Mouse (Mus musculus): ENCODE measurements at regions not wholly inside any gene's neighbourhood (a gene's known extent, or its start where the extent isn't known, plus 50 kb on each side); places are given as distances from the start of the nearest gene placed in this dataset.

DNA sequence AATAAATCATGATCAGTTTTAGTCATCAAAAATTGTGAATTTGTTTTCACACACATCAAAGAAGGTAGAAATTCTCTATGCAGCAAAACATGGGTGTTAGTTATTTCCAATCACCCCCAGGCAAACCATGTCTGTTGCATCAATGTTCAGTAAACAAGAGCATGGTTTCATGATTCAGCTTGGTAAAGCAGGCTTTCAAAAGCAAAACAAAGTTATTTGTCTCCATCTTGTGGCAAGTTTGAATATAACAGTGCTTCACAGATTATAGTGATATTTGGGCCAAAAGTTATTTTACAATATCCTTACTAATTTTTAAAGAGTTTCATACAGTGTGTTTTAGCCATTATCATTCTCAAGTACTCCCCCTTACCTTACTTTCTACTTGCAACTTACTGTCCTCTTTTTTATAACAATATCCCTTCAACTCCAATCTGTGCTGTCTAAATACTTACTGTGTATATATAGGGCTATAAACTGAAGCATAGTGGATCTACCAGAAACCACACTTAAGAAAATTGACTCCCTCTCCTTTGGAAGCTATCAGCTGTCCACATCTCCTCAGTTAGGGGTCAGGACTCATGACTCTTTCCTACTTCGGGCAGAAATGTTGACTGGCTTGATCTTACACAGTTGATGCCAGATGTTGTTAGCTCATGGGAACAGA lies 211.3 kb upstream of the Foxg1 start:
- TF ChIP-seq JUN (IDR thresholded peaks at IDR 0.05; ENCODE audit: insufficient read depth, low read depth, low read length) (no peak), ETS1 (conservative IDR thresholded peaks at IDR 0.05; ENCODE audit: low read depth, low read length) (no peak), EP300 (IDR thresholded peaks at IDR 0.05; ENCODE audit: low read length) (no peak), CTCF (conservative IDR thresholded peaks at IDR 0.05 in 1 of 2, IDR thresholded peaks at IDR 0.05 in 1 of 2; ENCODE audit: low read depth in 2 of 2, low read length in 2 of 2) (peak in 1 of 2 experiments; percentile 66; a peak in 2 of 4 replicates), NELFE (IDR thresholded peaks at IDR 0.05; ENCODE audit: low read depth, low read length) (no peak), POLR2A (IDR thresholded peaks at IDR 0.05; ENCODE audit: low read depth, low read length) (no peak), ZKSCAN1 (IDR thresholded peaks at IDR 0.05; ENCODE audit: borderline replicate concordance, low read depth, low read length) (no peak), CHD1 (IDR thresholded peaks at IDR 0.05; ENCODE audit: low read depth, low read length) (no peak), MXI1 (IDR thresholded peaks at IDR 0.05; ENCODE audit: low read depth, low read length) (no peak), RAD21 (IDR thresholded peaks at IDR 0.05; ENCODE audit: low read depth, low read length) (peak; percentile 73), SIN3A (IDR thresholded peaks at IDR 0.05; ENCODE audit: low read length) (no peak), KAT2A (IDR thresholded peaks at IDR 0.05; ENCODE audit: insufficient replicate concordance, low read length) (no peak), ZC3H11A (IDR thresholded peaks at IDR 0.05; ENCODE audit: low read depth, low read length) (no peak)
